Mouse (Mus musculus) mature B cell (primary cell): ENCODE measurements around the gene Tfe3.

Experiments used
- in situ Hi-C: fragments of 300-500 bp; cut with MboI; formaldehyde crosslinking; loops from 2 replicates; pipeline ENCODE4 v1.14.3; 2019

Tfe3 gene

GRCm38 (mm10) chrX:7821865-7822779 is 59.8 kb downstream of the Tfe3 start, which contains the start of gene Kcnd1:
Kcnd1 (plus strand) TSS chrX:7822289.
- in situ Hi-C loops, result no loop called here
